Mouse (Mus musculus) right cerebral cortex, adult 2 months (tissue): ENCODE data around the gene Knl1.
"Not testable (repeated sequence)": the region's sequence is repeated elsewhere in the genome, so short reads cannot be mapped to it uniquely, and the experiment has no call there.

Source experiments
- DNase-seq, 2 experiments: peaks; one replicate each; pipeline ENCODE4 v3.0.0; 2021 to 2022; ENCODE audit warnings: low spot score in 2 of 2

The Knl1 gene

DNA sequence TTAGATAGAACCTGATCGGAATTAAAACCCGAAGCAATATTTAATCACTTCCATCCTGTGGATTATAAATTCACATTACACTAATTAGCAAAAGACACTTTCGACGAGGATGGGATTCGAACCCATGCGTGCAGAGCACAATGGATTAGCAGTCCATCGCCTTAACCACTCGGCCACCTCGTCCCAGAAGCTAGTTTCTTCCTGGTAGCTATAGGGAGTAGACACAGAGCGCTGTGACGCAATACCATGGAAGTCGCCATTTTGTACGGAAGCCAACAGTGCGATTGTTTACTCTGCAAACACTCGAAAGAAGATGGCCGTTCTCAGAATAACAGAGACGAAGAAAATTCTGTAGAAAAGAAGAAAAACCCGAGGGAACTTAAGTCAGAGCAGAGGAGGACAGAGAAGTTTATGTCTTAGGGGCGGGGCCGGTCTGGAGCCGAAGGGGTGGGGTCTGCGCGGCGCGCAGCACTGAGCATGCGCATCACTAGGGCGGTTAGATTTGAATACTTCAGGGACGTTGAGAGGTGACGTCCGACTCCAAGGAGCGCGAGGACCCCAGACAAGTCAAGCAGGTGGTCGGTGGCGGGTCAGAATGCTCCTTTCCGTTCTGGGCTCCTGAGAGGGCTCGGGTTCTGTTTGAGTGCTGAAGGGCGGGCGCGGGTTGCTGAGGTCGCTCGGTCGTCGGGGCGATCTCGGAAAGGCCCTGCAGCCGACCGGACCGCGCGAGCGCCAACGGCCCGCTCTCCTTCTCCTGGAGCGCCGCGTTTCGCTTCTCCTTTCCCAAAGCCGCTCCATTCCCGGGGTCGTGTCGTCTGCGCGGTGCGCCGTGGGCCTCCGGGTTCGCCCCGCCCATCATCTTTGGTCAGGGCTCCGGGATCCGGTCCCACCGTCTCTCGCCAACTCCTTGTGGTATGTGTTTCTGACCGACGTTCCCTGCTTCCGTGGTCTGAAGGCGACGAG lies at the start of gene Knl1:
Gene Knl1 (plus strand): TSS at position 471 of the 963 bp plus-strand sequence.
- peak; percentile 99 to 100 for DNase-seq

DNA sequence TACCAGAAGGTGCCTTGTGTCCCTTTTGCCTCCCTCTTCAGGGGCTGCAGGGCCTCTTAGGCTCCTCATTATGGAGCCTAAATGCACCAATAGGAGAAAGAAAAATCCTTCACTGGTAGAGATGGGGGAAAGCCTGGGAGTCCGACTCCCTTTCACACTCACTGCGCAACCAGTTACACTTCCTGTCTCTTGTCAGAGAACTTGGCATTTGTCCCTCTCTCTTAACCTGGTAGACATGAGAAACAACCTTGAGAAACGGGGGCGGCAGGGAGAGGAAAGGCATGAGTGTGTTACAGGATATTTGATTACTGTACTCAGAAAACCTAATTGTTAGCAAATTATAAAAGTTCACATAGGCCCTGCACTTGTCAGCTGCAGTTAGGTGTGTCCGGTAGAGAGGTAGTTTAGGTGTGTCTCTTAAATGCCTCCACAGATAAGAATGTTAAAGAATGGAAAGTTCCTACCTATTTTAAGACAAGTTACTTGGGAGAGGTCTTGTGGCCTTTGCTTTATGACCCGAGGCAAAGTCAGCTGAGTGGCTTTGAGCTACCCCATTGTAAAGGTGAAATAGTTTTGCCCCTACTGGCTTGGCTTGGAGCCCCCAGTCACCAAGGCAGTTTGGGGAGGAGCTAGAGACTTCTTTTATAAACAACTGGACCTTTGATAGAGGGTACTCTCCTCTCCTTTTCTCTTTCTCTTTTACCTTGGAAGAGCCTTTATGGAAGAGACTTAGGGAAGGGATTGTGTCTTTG lies 48.6 kb upstream of the Knl1 start:
- DNase-seq = no peak

DNA sequence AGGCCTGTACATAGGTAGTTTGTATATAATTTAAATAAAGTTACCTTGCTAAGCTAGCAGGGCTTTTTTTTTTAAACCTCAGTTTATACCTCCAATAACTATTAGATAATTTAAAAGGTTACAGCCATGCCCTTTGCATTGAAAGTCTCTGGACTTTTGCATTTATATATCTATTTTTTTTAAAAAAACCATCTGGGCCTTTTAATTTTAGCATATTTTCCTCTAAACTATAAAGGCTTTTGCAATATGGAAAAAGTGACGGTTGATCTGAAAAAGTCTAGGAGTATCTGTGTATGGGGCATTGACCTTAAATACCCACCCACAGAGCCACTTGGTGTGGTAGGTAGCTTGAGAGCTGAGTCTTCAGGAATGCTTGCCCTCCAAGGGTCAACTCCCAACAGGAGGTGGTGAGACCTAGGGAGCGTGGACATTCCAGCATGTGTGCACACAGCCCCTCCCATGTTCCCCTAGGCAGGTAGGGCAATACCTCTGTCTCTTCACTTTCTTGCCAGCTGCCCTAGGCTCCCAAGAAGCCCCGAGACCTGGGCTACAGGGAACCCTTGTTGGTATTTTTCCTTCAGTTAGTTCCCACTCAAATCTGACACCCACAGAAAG lies 47.8 kb upstream of the Knl1 start:
- no peak for DNase-seq

DNA sequence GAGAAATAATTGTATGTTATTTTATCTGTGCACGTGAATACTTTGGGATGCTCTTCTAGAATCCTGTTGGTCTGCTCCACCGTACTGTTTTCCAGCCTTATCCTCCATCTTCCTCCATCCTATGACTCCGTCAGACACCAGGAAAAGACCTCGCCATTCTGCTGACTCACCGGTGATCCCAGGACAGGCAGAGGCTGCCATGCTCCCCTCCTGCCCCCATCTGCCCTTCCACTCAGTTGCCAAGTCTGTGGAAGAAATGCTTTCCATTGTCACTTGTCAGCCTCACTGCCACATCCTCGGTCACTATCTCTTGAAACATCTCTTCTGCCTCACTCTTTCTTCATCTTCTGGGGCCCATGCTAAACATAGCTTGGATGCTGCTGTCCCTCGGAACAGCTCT lies 40.0 kb upstream of the Knl1 start:
- DNase-seq = no peak

DNA sequence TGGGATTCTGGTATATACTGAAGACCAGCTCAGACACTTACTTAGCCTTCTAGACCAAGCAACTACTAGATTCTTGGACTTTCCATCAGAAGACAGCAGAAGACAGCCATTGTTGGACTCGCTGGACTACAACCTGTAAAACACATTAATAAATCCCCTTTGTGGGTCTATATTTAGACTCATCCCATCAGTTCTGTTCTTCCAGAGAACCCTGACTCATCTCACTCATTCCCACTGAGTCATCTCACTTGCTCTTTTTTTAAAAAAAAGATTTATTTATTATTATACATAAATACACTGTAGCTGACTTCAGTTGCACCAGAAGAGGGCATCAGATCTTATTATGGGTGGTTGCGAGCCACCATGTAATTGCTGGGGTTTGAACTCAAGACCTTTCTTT lies 37.5 kb upstream of the Knl1 start:
- no peak for DNase-seq

DNA sequence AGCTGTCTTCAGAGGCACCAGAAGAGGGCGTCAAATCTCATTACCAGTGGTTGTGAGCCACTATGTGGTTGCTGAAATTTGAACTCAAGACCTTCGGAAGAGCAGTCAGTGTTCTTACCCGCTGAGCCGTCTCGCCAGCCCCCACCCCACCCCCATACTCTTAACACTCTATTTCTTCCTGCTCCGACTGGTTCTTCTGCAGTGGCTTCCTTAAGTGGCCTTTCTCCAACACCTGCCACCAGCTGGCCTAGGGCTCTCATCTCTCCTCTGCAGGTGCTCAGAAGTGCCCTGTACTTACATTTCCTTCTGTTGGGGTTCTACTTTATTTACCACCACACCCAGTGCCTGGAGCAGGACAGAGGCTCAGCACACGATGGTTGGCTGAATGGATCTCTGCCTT lies 31.9 kb upstream of the Knl1 start:
- no peak for DNase-seq

DNA sequence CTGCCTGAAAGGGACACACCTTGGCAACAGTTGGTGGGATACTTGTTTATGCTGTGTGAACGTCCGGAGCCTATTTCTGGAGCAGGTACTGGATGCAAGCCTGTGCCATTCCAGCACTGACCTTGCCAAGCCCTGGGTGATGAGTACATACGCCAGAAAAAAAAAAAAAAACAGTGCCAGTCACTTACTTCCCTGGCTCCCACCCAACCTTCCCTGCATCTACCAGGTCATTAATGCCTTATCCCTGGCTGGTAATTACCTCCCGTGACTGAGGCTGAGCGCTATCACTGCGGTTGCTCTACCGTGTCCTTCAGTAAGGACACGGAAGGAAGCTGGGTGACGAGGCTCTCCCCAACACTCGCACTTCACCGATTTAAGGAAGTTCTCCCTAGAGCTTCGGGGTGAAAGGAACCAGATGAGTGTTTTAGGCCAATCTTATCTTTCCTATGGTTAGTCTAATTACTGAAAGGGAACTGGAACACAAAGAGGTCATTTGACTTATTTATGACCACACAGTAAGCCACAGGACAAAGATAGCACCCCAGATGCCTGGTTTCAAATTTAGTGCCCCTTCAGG lies 31.2 kb upstream of the Knl1 start:
- no peak for DNase-seq

DNA sequence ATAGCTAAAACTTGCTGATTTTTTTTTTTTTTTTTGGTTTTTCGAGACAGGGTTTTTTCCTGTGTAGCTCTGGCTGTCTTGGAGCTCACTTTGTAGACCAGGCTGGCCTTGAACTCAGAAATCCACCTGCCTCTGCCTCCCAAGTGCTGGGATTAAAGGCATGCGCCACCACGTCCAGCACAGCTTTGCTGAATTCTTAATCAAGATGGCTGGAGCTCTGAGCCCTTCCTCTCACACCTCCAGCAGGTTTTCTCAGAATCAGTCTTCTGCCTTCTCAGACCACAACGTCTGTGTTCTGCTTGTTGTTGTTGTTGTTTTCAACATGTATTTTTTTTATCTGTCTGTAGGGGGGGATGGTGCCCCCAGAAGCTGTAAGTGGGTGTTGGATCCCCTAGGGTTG lies 30.6 kb upstream of the Knl1 start:
- DNase-seq = not testable (repeated sequence)

DNA sequence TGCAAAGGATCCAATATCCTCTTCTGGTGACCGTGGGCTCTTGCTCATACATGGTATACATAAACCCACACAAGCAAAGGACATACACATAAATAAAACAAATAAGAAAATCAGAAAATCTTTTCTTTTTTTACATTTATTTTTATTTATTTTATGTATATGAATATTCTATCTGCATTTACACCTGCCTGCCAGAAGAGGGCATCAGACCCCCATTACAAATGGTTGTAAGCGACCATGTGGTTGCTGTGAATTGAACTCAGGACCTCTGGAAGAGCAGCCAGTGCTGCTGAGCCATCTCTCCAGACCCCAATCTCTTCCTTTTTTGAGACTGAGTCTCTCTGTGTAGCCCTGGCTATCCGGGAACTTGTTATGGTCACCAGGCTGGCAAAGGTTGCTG lies 29.3 kb upstream of the Knl1 start:
- DNase-seq = no peak

DNA sequence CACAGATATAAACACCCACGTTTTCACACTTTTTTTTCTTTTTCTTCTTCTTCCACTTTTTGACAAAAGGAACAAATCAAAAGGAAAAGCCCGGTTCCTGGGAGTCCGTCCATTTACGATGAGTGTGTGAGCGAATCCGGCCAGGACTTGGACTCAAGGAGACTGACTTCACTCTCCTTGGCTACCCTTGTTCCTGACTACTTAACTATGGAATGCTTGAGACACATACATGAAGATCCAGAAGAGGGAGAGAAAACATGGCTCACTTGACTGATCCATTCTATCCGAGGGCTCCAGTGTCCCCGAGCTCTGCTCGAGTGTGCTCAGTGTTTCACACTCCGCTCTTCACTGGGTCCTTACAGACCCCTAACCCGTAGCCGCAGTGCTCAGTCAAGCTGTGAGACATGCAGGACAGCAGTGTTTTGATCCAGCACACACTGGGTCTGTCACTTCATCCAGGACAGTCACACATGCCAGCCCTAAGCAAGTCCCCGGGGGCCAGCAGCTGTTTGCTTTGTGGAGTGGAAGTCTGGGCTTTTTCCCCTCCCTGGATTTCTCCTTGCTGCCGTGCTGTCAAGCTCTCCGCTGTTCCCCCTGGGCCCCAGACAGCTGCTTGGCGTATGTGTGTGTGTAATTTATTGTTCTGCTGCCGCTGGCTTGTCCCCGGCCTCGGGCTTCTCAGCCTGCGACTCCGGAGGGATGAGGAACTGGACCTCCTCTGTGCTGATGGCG lies 28.4 kb upstream of the Knl1 start:
- DNase-seq = peak in 1 of 2 experiments; percentile 6

DNA sequence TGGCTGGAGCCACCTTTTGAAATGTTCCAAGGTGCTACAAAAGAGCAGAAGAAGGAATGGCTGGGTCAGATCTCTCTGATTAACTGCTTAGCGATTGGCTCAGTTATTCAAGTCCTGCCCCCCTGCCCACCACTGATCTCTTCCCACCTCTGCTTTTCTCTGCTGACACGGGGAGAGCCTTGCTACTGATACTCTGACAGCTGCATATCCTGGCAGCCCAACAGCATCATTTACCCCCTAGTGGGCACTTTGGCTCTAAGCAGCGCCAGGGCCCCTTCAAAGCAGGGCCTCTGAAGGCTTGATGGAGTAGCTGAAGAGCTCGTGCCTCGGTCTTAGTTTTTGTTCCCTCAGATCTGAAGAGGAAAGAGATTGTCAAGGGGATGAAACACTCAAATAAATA lies 27.8 kb upstream of the Knl1 start:
- no peak for DNase-seq

DNA sequence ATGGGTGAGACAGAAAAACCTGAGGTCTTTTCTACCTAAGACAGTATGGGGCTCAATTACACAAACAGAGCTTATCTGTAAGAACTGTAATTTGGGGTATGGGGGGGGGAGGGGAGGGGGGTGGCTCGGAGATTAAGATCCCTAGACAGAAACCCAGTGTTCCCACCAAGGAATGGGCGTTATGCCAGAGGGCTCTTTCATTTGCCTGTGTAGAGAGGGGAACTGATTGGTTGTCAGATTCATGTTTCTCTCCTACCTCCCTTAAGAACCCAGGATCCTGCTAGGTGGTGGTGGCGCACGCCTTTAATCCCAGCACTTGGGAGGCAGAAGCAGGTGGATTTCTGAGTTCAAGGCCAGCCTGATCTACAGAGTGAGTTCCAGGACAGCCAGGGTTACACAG lies 27.4 kb upstream of the Knl1 start:
- no peak for DNase-seq

DNA sequence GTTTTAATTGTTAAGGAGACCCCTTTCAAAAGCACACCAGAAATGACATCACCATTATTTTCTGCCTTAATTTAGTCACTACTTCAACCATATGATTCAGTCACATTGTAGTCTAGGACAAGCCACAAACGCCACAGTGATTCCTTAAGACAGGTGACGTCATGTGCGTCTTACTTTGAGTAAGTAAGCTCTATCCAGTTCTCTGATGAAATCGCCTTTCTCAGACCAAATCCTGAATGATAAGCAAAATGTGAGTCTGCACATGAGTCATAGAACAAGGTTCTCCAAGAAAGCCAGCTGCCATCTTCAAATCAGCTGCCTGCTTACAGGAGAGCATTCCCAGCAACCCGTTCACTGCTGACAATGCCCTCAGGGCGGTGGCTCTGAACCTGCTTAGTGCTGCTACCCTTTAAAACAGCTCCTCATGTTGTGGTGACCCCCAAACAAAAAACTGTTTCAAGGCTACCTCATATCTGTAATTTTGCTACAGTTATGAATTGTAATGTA lies 23.7 kb upstream of the Knl1 start:
- DNase-seq = no peak

DNA sequence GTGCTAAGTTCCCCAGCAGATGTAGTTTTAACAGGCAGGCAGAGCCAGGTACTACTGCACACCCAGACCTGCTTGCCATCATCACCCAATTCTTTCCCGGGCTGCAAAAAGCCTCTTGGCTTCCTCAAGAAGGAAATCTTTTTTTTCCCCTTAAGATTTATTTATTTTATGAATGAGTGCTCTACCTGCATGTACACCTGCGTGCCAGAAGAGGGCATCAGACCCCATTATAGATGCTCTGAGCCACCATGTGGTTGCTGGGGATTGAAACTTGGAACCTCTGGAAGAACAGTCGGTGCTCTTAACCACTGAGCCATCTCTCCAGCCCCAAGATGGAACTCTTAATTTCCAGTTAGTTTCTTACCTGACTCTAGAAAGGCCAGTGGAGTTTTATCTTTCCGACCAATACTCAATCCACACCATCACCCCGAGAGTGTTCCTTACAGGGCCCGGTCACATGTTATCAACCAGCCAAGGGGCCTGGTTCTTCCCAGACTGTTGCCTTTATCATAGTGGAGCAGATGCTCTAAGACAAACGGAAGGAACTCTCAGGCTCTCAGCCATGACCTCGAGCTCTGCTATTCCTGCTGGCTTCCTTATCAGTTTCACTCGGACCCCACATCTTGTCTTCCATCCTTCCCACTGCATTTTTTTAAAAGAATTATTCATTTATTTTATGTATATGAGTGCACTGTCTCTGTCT lies 22.2 kb upstream of the Knl1 start:
- DNase-seq = peak in 1 of 2 experiments; percentile 8

DNA sequence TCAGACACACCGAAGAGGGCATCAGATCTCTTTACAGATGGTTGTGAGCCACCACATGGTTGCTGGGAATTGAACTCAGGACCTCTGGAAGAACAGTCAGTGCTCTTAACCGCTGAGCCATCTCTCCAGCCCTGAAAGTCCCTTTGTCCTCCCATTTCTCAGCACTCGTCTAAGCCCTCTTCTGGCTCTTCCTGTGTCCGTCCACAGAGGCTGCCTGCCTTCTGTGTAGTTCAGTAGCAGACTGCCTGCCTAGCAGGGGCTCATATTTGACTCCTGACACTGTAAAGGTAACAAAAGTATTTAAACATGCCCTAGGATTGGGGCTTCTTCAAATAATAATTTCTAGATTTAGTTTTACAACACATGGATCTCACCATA lies 21.7 kb upstream of the Knl1 start:
- no peak for DNase-seq

DNA sequence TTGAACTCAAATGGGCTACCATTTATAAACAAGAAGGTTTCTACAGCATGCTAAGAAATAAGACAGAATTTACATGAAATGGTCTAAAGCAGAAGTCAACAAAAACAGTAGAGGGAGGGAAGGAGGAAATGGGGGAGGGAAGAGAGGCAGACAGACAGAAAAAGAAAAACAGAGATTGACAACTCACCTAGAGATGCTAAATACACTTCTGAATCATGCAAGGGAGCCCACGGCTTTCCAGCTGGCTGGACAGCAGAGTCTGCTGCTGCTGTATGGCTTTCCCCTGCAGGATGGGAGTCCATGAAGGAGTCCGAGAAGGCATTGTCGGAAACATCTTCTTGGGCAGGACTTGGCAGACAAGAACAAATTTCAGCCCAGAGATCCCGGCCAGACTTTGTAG lies 20.0 kb upstream of the Knl1 start:
- no peak for DNase-seq

DNA sequence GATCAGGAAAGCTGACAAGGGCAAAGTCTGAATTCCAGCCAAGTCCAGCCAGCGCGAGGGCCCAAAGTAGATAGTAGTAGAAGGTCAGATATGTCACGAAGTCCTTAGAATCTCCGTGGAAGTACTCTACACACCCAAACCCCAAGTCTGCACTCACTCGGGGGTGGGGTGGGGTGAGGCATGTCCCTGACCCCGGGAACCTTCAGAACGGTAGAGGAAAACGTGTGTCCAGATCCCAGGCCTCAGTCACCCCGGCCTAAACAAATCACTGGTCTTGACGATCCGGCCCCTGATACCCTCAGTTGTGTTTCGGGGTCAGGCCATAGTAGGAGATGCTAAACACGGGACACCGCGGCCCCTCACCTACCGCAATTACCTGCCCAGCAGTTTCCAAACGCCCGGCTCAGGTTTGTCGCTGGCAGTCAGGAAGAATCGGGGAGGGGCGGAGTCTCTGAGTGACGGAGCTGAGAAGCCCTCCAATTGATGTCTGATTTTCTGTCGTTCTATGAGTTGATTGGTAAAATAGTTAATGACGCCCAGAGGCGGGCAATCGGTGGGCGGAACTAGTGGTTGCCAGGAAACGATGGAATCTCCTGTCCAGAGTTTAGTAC lies 17.9 kb upstream of the Knl1 start, which contains the start of gene Ccdc32:
Gene Ccdc32 (minus strand): TSS at position 453 of the 611 bp plus-strand sequence.
- DNase-seq = peak; percentile 96 to 100

DNA sequence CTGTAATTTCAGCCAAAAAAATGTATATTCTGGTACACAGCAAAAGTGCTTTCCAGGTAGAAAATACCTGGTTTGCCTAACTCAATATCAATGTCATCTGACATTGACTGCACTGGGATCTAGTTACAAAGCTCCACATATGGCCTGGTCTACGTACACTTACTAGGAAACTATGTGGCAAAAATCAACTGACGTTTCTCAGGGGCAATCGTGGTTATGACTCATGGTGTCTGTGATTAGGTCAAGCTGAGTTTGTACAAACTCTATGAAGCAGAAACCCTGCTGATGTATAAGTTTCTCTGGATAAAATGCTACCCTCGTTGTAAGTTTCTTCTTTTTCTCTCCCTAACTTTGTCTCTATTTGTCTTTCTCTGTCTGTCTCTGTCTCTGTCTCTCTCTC lies 14.7 kb upstream of the Knl1 start:
- no peak for DNase-seq

DNA sequence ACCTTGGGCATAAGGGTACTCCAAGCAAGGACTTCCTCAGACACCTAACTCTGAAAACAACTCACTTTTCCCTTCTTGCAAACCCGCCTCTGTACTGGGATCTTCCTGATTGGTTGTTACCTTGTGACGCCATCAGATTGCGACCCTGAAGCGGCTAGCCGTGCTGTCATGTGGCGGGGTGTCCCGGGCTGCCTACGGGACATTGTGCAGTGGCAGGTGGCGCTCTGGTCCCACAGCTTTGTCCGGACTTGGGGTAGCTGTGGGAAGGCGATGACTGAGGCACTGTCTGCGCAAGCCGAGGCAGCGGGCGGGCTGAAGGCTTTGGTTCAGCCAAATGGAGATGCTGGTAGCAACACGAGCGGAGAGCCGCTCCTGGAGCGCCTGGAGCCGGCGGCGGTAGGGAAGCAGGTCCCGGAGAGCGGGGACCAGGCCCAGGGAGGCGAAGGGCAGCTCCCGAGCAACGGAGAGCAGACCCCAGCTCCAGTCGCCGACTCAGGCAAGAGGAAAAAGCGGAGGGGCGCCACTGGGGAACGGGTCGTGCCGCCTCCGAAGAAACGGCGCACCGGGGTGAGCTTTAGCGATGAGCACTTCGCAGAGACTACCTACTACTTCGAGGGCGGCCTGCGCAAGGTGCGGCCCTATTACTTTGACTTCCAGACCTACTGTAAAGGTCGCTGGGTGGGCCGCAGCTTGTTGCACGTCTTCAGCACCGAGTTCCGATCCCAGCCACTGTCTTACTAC lies 12.1 kb upstream of the Knl1 start, which contains the start of gene Rpusd2:
Gene Rpusd2 (plus strand): TSS at position 135 of the 741 bp plus-strand sequence.
- DNase-seq = peak; percentile 96 to 97
